Mouse (Mus musculus): ENCODE data around the gene Gm20532. TPM values are rescaled to one million over a fixed set of nuclear protein-coding genes. Genes with fewer than 3 reads are reported as not detected.

Gene Gm20532
- total and polyA plus RNA-seq, 3 experiments, result 0.15 TPM; not detected in 2

DNA sequence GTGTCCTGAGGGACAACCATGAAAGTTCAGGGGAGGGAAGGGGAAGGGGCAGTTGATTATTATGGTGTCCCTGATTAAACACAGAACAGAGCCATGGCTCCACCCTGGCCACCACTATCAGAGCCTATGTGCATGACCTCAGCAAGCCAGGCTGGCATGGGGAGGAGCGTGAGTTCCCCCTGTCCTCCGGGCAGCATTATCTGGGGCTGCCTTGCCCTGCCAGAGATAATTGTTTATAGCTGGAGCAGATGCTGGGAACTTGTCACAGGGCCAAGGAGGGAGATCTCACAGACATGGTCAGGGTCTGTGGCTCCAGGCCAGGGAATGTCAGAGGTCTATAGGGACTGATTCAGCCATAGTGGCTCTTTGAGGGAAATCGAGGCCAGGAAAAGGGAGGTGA, 35.7 kb upstream of the Gm20532 start:
- Histone ChIP-seq H3K27me3 (ENCODE audit: control insufficient read depth in 1 of 2, insufficient read depth in 2 of 2, low read length in 2 of 2) (peaks cover 0 to 1% of the 10 kb centered on the region in 2 experiments; a peak in 3 of 4 replicates), H3K79me2 (ENCODE audit: control insufficient read depth, insufficient read depth, low read length, poor library complexity) (no peaks in the 10 kb centered on the region), H3K9me3 (replicated peaks; ENCODE audit: insufficient read depth, low read length) (no peaks in the 10 kb centered on the region), H3K4me1 (ENCODE audit: control insufficient read depth in 1 of 2, insufficient read depth in 2 of 2, low read length in 2 of 2) (no peaks in the 10 kb centered on the region), H3K36me3 (ENCODE audit: control insufficient read depth in 1 of 2, insufficient read depth in 2 of 2, low read length in 2 of 2) (no peaks in the 10 kb centered on the region), H3K4me3 (ENCODE audit: control insufficient read depth in 1 of 2, insufficient read depth in 1 of 2, low read depth in 2 of 2, low read length in 2 of 2) (no peak overlapping the region), H3K9ac (ENCODE audit: control insufficient read depth, low read depth, low read length, poor library complexity, severe bottlenecking) (no peak overlapping the region), H3K27ac (ENCODE audit: control insufficient read depth, low read depth, low read length) (no peak overlapping the region)
- DNase-seq (ENCODE audit: low read depth, low spot score), result no peak
- TF ChIP-seq KAT2A (conservative IDR thresholded peaks at IDR 0.05; ENCODE audit: low read depth, low read length), result no peak
- no peak for TF ChIP-seq MXI1 (IDR thresholded peaks at IDR 0.05; ENCODE audit: low read depth, low read length)
- TF ChIP-seq CTCF (IDR thresholded peaks at IDR 0.05 in 2 of 3, conservative IDR thresholded peaks at IDR 0.05 in 1 of 3; ENCODE audit: control insufficient read depth in 1 of 3, insufficient read depth in 1 of 3, low read depth in 2 of 3, low read length in 3 of 3, poor library complexity in 1 of 3, severe bottlenecking in 1 of 3), result no peak
- no peak for TF ChIP-seq MAZ (IDR thresholded peaks at IDR 0.05; ENCODE audit: low read depth, low read length)
- no peak for TF ChIP-seq MYC (IDR thresholded peaks at IDR 0.05; ENCODE audit: low read depth, low read length)
- no peak for TF ChIP-seq UBTF (IDR thresholded peaks at IDR 0.05; ENCODE audit: borderline replicate concordance, insufficient read depth, low read depth, low read length)
- TF ChIP-seq SIN3A (IDR thresholded peaks at IDR 0.05; ENCODE audit: low read length), result no peak
- TF ChIP-seq NRF1 (IDR thresholded peaks at IDR 0.05; ENCODE audit: insufficient read depth, low read depth, low read length, poor library complexity, severe bottlenecking), result no peak
- no peak for TF ChIP-seq MAX (IDR thresholded peaks at IDR 0.05; ENCODE audit: low read length)
- no peak for TF ChIP-seq POLR2AphosphoS2 (IDR thresholded peaks at IDR 0.05; ENCODE audit: low read length)
- TF ChIP-seq E2F4 (IDR thresholded peaks at IDR 0.05; ENCODE audit: borderline replicate concordance, low read depth, low read length), result no peak
- no peak for TF ChIP-seq GATA1 (IDR thresholded peaks at IDR 0.05; ENCODE audit: low read depth, low read length)
- TF ChIP-seq JUND (IDR thresholded peaks at IDR 0.05; ENCODE audit: low read depth, low read length), result no peak
- no peak for TF ChIP-seq MYB (IDR thresholded peaks at IDR 0.05; ENCODE audit: low read depth, low read length)
- no peak for TF ChIP-seq ZNF384 (IDR thresholded peaks at IDR 0.05; ENCODE audit: low read depth, low read length)
- TF ChIP-seq ZC3H11A (IDR thresholded peaks at IDR 0.05; ENCODE audit: low read depth, low read length), result no peak
- TF ChIP-seq HCFC1 (IDR thresholded peaks at IDR 0.05; ENCODE audit: low read depth, low read length), result no peak
- no peak for TF ChIP-seq USF2 (IDR thresholded peaks at IDR 0.05; ENCODE audit: borderline replicate concordance in 1 of 2, insufficient read depth in 1 of 2, low read depth in 1 of 2, low read length in 2 of 2)
- TF ChIP-seq CHD2 (IDR thresholded peaks at IDR 0.05; ENCODE audit: low read length), result no peak
- no peak for TF ChIP-seq NELFE (IDR thresholded peaks at IDR 0.05; ENCODE audit: low read depth, low read length)

DNA sequence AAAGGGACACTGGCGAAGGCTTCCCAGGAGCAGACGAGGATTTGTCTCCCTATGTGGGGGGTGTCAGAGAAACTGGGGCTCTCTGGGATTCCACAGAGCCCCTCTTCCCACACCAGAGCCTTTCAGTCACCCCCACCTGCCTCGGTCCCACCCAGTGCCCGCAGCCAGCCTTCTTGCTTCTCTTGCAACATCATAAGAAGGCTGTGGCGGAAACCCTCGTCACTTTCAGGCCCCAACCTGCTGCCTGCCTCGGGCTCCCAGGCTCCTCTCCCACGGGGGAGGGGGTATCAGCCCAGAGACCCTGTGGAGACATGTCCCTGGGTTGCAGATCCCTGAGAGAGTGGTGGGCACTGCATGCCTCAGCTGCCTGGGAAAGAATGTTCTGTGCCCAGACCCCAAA, 35.0 kb upstream of the Gm20532 start:
- Histone ChIP-seq H3K4me3 (ENCODE audit: control insufficient read depth in 1 of 2, insufficient read depth in 1 of 2, low read depth in 2 of 2, low read length in 2 of 2) (no peak overlapping the region), H3K9ac (ENCODE audit: control insufficient read depth, low read depth, low read length, poor library complexity, severe bottlenecking) (no peak overlapping the region), H3K27me3 (ENCODE audit: control insufficient read depth in 1 of 2, insufficient read depth in 2 of 2, low read length in 2 of 2) (peaks cover 0 to 1% of the 10 kb centered on the region in 2 experiments; a peak in 3 of 4 replicates), H3K4me1 (ENCODE audit: control insufficient read depth in 1 of 2, insufficient read depth in 2 of 2, low read length in 2 of 2) (no peaks in the 10 kb centered on the region), H3K79me2 (ENCODE audit: control insufficient read depth, insufficient read depth, low read length, poor library complexity) (no peaks in the 10 kb centered on the region), H3K27ac (ENCODE audit: control insufficient read depth, low read depth, low read length) (no peak overlapping the region), H3K36me3 (ENCODE audit: control insufficient read depth in 1 of 2, insufficient read depth in 2 of 2, low read length in 2 of 2) (no peaks in the 10 kb centered on the region), H3K9me3 (replicated peaks; ENCODE audit: insufficient read depth, low read length) (no peaks in the 10 kb centered on the region)
- TF ChIP-seq ZKSCAN1 (IDR thresholded peaks at IDR 0.05; ENCODE audit: low read depth, low read length) (no peak), TCF12 (IDR thresholded peaks at IDR 0.05; ENCODE audit: low read depth, low read length) (no peak)
- no peak for DNase-seq (ENCODE audit: low read depth, low spot score)
